Mouse (Mus musculus) hindbrain, embryonic 10.5 days (tissue): ENCODE results near the gene Fam169b. TPM values are rescaled to one million over a fixed set of nuclear protein-coding genes. Genes with fewer than 3 reads are reported as not detected.

Experiments used
- DNase-seq: peaks from one replicate; pipeline ENCODE4 v3.0.0-alpha.2; 2017; ENCODE audit warnings: low spot score
- H3K27ac ChIP-seq: fragments of 300-500 bp; sonication (generic); 2 replicates; pipeline ENCODE4 v1.5.1; 2016; ENCODE audit warnings: mild to moderate bottlenecking, moderate library complexity
- H3K27me3 ChIP-seq: fragments of 300-500 bp; sonication (generic); 2 replicates; pipeline ENCODE4 v1.6.1; 2016; ENCODE audit warnings: mild to moderate bottlenecking; ENCODE audit not compliant: poor library complexity, insufficient read depth, severe bottlenecking
- H3K36me3 ChIP-seq: fragments of 300-500 bp; sonication (generic); 2 replicates; pipeline ENCODE4 v1.6.1; 2016; ENCODE audit warnings: mild to moderate bottlenecking, moderate library complexity
- H3K4me1 ChIP-seq: fragments of 300-500 bp; sonication (generic); replicated peaks from 2 replicates; pipeline ENCODE4 v1.6.1; 2016; ENCODE audit warnings: mild to moderate bottlenecking
- H3K4me3 ChIP-seq: fragments of 300-500 bp; sonication (generic); 2 replicates; pipeline ENCODE4 v1.5.1; 2016; ENCODE audit warnings: mild to moderate bottlenecking, moderate library complexity
- H3K9me3 ChIP-seq: fragments of 300-500 bp; sonication (generic); 2 replicates; pipeline ENCODE4 v1.6.1; 2016; ENCODE audit warnings: mild to moderate bottlenecking, moderate library complexity
- WGBS: fragments of 180-500 bp; shearing (Covaris S2); methylation state at CpG from one replicate; pipeline ENCODE4 v1.1.7; 2016; 5-methylcytosine and 5-hydroxymethylcytosine counted together
- polyA plus RNA-seq: library from polyadenylated mRNA; unstranded; fragments of >200 nt; fragmentation: Nextera tagmentation; extraction: Ambion mirVana; gene quantifications from 2 replicates; pipeline ENCODE4 v1.2.1, GENCODE M21; 2016

Gene Fam169b
- polyA plus RNA-seq, 1 experiment from 2014 or later = 1.2 TPM

- no peak overlapping the region for H3K4me3 ChIP-seq
- 85% methylated on average over 16 of the region's 16 CpGs for WGBS
- no peaks in the 10 kb centered on the region for H3K27me3 ChIP-seq
- H3K4me1 ChIP-seq = peaks cover 8% of the 10 kb centered on the region
- H3K36me3 ChIP-seq = no peaks in the 10 kb centered on the region
- H3K27ac ChIP-seq = no peak overlapping the region
- no peak for DNase-seq
- H3K9me3 ChIP-seq = no peaks in the 10 kb centered on the region
These were observed 44.6 kb downstream of the Fam169b start for GRCm38 (mm10) chr7:68318006-68318788.

DNA sequence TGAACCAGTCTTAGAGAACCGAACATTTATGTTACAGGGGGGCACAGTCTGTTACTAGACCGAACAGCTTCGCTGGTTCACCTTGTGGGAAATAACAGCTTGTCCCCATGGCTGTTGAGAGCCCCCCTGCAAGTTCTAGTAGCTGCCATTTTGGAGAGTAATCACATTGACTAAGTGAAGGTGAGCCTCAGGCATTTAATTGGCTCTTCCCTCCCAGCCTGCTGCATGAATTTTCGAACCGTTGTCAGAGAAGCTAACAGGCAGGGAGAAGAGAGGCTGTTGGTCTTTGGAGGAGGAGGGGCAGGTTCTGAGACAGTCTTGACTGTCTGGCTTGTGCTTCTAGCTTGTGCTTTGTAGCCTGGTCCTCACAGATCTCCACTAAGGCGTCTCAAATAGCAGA is 45.3 kb downstream of the Fam169b start:
- no peak for DNase-seq
- 71% methylated on average over 6 of the region's 6 CpGs for whole genome bisulfite sequencing
- Histone ChIP-seq H3K27ac (no peak overlapping the region), H3K36me3 (no peaks in the 10 kb centered on the region), H3K9me3 (no peaks in the 10 kb centered on the region), H3K4me1 (peaks cover 7% of the 10 kb centered on the region), H3K27me3 (no peaks in the 10 kb centered on the region), H3K4me3 (no peak overlapping the region)

- Histone ChIP-seq H3K27ac (no peak overlapping the region), H3K9me3 (no peaks in the 10 kb centered on the region), H3K36me3 (no peaks in the 10 kb centered on the region), H3K4me1 (0 out of 2 replicates have a peak, but pooled peaks cover under 1% of the 10 kb centered on the region), H3K4me3 (no peak overlapping the region), H3K27me3 (no peaks in the 10 kb centered on the region)
- WGBS = 85% methylated on average over 14 of the region's 14 CpGs
- DNase-seq = no peak
These were observed 46.6 kb downstream of the Fam169b start for GRCm38 (mm10) chr7:68320078-68320810.

DNA sequence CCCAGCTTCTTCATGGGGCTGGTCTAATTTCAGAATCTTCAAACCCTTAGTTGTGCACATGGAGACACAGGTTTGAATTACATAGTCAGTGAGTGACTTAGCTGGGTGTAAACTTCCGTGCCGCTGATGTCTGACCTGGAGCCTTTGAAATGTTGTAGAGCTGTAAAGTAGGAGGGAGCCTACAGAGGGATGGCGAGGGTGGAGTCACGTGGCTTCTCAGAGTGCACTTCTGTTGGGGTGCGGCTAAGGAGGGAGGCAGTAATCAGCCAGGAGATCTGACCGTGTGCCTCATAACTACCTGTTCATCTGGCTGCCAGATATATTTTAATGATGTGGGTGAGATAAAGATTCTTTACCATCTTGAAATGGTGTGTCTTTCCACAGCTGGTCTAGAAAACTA is 49.4 kb downstream of the Fam169b start:
- H3K4me1 ChIP-seq = no peaks in the 10 kb centered on the region
- WGBS = 86% methylated on average over 6 of the region's 6 CpGs
- no peaks in the 10 kb centered on the region for H3K36me3 ChIP-seq
- H3K9me3 ChIP-seq = no peaks in the 10 kb centered on the region
- H3K27ac ChIP-seq = no peak overlapping the region
- DNase-seq = no peak
- H3K4me3 ChIP-seq = no peak overlapping the region
- no peaks in the 10 kb centered on the region for H3K27me3 ChIP-seq

GRCm38 (mm10) chr7:68326190-68326722 is 52.6 kb downstream of the Fam169b start:
- Histone ChIP-seq H3K27ac (no peak overlapping the region), H3K4me3 (no peak overlapping the region), H3K9me3 (no peaks in the 10 kb centered on the region), H3K36me3 (no peaks in the 10 kb centered on the region), H3K27me3 (no peaks in the 10 kb centered on the region), H3K4me1 (no peaks in the 10 kb centered on the region)
- no peak for DNase-seq
- WGBS = 81% methylated on average over 7 of the region's 7 CpGs

DNA sequence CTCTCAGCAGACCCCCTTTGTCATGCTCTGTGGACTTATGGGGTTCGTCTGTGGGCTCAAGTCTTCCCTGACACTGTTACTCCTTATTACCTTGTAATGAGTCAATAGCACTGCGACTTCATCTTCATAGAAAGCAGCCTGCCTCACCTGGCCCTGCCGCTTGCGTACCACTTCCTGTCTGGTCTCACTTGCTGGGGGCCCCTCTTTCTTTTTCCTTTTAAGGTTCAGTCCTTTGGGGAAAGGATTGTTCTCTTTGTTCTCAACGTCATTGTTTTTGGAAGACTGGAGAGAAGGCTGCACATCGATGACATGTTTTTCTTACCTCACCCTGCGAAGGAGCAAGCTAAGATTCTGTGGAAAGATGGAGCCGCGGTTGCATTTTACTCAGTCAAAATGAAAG is 55.4 kb downstream of the Fam169b start:
- Histone ChIP-seq H3K36me3 (no peaks in the 10 kb centered on the region), H3K4me1 (no peaks in the 10 kb centered on the region), H3K4me3 (no peak overlapping the region), H3K27me3 (no peaks in the 10 kb centered on the region), H3K27ac (no peak overlapping the region), H3K9me3 (no peaks in the 10 kb centered on the region)
- WGBS = 82% methylated on average over 9 of the region's 9 CpGs
- DNase-seq = no peak

DNA sequence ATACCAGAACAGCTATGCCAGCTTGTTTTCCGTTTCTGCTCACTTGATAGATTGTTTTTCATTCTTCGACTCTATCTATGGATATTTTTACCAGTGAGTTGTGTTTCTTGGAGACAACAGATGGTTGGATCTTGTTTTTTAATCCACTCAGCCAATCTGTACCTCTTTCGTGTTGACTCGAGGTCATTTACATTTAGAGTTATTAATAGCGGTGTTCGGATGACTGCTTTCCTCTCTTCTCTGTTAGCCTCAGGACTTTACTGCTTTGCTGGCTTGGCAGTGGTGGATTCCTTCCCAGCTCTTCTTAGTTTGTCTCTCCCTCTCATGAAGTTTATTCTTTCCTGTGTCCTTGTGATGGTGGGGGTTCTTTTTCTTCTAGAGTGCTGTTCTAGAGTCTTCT is 59.2 kb downstream of the Fam169b start:
- Histone ChIP-seq H3K4me3 (no peak overlapping the region), H3K36me3 (no peaks in the 10 kb centered on the region), H3K27me3 (no peaks in the 10 kb centered on the region), H3K9me3 (no peaks in the 10 kb centered on the region), H3K27ac (no peak overlapping the region), H3K4me1 (no peaks in the 10 kb centered on the region)
- 92% methylated on average over 6 of the region's 6 CpGs for WGBS
- DNase-seq = no peak

- 89% methylated on average over 8 of the region's 8 CpGs for WGBS
These were observed 63.6 kb downstream of the Fam169b start for GRCm38 (mm10) chr7:68337080-68337781.

DNA sequence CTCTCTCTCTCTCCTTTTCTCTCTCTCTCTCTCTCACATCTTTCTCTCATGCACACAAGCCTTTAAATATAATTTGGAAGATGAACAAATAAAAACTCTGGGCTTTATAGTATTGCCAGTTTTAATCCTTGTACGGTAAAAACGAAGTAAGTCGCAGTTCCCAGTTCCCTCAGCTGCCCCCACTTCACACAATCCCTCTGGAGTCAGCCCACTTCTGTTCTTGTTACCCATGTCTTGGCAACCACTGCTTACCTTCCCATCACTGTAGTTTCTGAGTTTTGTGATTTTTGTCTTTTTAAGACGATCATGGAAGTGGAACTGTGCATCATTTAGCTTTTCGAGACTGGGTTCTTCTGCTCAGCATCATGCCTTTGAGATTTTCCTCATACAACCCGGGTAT is 65.0 kb downstream of the Fam169b start:
- H3K4me3 ChIP-seq = no peak overlapping the region
- DNase-seq = no peak
- no peaks in the 10 kb centered on the region for H3K36me3 ChIP-seq
- 77% methylated on average over 6 of the region's 6 CpGs for WGBS
- H3K27ac ChIP-seq = no peak overlapping the region
- no peaks in the 10 kb centered on the region for H3K27me3 ChIP-seq
- no peaks in the 10 kb centered on the region for H3K9me3 ChIP-seq
- 0 out of 2 replicates have a peak, but pooled peaks cover 5% of the 10 kb centered on the region for H3K4me1 ChIP-seq

More at GRCm38 (mm10) chr7:68337080-68337781, 63.6 kb downstream of the Fam169b start:
- Histone ChIP-seq H3K36me3 (no peaks in the 10 kb centered on the region), H3K9me3 (no peaks in the 10 kb centered on the region), H3K27ac (no peak overlapping the region), H3K4me3 (no peak overlapping the region), H3K4me1 (0 out of 2 replicates have a peak, but pooled peaks cover 5% of the 10 kb centered on the region), H3K27me3 (no peaks in the 10 kb centered on the region)
- DNase-seq = no peak

GRCm38 (mm10) chr7:68344561-68344960 is 70.9 kb downstream of the Fam169b start:
- H3K9me3 ChIP-seq = no peaks in the 10 kb centered on the region
- no peaks in the 10 kb centered on the region for H3K27me3 ChIP-seq
- 49% methylated on average over 5 of the region's 5 CpGs for WGBS
- no peaks in the 10 kb centered on the region for H3K36me3 ChIP-seq
- no peak for DNase-seq
- H3K4me1 ChIP-seq = no peaks in the 10 kb centered on the region; the same call in 1 of the 2 replicates
- no peak overlapping the region for H3K4me3 ChIP-seq
- H3K27ac ChIP-seq = no peak overlapping the region

DNA sequence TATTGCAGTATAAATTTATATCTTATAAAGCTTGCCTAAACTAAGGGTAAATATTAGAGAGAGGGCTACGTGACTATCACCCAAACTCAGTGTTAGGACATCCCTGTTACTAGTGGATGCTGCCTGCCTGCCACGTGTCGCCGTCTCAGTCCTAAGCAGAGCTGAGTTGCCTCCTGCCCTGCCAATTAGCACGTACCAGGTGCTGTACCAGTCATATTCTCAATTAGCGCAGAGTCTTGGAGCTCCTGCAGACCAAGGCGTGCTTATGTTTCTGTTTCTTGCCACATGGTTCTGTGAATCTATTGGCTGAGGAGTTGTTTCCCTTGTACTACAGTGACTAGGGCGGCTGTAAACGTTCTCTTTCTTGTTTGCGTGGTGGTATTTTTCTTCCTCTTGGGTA is 72.3 kb downstream of the Fam169b start:
- Histone ChIP-seq H3K9me3 (no peaks in the 10 kb centered on the region), H3K36me3 (no peaks in the 10 kb centered on the region), H3K27ac (no peak overlapping the region), H3K27me3 (no peaks in the 10 kb centered on the region), H3K4me3 (no peak overlapping the region), H3K4me1 (no peaks in the 10 kb centered on the region; the same call in 1 of the 2 replicates)
- DNase-seq = no peak
- 91% methylated on average over 10 of the region's 10 CpGs for WGBS

DNA sequence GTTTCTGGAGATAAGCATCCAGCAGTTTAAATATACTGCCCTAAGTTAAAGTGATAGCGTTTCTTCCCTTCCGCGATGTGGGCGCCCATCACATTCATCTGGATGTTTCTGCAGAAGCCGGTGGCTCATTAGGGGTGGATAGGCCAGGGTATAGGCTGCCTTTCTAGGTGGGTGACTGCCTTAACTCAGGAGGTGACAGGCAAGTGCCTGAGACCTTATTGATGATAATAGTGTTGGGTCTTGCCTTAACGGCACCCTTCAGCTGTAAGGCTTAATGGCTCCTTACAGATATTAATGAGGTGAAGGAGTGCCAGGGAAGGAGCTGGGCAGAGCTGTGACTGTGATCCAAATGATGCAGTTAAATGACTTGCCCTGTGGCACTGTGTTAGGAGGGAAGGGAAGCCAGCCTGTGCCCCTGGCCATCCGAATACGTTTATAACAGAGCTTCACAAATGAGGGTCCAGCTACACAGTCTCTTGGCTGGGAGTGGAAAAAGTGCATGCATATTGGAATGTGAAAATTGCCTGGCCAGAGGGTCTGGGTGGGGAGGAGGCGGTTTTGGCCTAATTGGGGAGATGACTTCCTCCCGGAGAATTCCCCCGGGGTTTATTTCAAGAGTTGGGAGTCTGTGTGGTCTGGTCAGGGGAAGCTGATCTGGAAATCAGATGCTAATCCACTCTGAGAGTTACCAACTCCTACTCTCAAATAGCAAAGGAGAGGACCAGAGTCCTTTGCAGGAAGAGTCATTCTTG is 81.9 kb downstream of the Fam169b start:
- no peak overlapping the region for H3K4me3 ChIP-seq
- no peaks in the 10 kb centered on the region for H3K36me3 ChIP-seq
- H3K4me1 ChIP-seq = 0 out of 2 replicates have a peak, but pooled peaks cover 3% of the 10 kb centered on the region
- H3K27me3 ChIP-seq = peaks cover 5% of the 10 kb centered on the region; the same call in 1 of the 2 replicates
- no peak overlapping the region for H3K27ac ChIP-seq
- no peak for DNase-seq
- WGBS = 81% methylated on average over 11 of the region's 11 CpGs
- no peaks in the 10 kb centered on the region for H3K9me3 ChIP-seq
